Mouse (Mus musculus): Measurements from ENCODE around the gene Fes. TPM values are rescaled to one million over a fixed set of nuclear protein-coding genes. Genes with fewer than 3 reads are reported as not detected.
A peak's percentile ranks its signal among the peaks of the same experiment; 100 is the strongest.

Gene Fes
- polyA plus RNA-seq, 1 experiment from 2014 or later = 15.7 TPM

DNA sequence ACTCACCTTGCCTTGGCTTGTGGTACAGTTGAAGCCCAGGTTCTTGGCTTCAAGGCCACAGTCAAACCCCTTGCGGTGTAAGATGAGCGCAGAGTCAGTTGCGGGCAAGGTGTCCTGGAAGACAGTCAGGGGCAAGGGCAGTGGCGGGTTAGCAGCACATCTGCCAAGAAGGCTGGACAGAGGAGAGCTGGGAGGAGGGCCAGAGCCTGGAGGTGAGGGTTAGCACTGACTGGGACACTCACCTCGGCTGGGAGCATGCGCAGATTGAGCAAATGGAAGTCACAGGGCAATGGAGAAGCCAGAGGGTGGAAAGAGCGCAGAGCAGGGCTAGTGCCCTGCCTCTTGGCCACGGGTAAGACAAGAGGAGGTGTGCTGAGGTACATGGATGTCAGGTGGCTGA is 34.8 kb downstream of the Fes start:
- H3K4me2 ChIP-seq (ENCODE audit: low read depth, low read length) = no peak overlapping the region

GRCm38 (mm10) chr7:80350808-80351207 is 36.9 kb downstream of the Fes start:
- H3K36me3 ChIP-seq (ENCODE audit: control insufficient read depth, insufficient read depth, low read length) = peaks cover 53% of the 10 kb centered on the region
- 74% methylated on average over 2 of the region's 2 CpGs for WGBS
- no peak for DNase-seq (ENCODE audit: low spot score)
- ATAC-seq (ENCODE audit: low read depth) = no peak
- no peak overlapping the region for H3K4me2 ChIP-seq (ENCODE audit: low read depth, low read length)
- H3K9me3 ChIP-seq (ENCODE audit: control insufficient read depth, low read length) = no peaks in the 10 kb centered on the region
- no peak overlapping the region for H3K4me3 ChIP-seq (ENCODE audit: low read depth, low read length)
- no peak overlapping the region for H3K9ac ChIP-seq (ENCODE audit: low read depth, low read length)
- H3K27ac ChIP-seq (replicated peaks; ENCODE audit: low read depth, low read length) = no peak overlapping the region
- H3K27me3 ChIP-seq (replicated peaks; ENCODE audit: control insufficient read depth, insufficient read depth, low read length) = no peaks in the 10 kb centered on the region
- peaks cover 3% of the 10 kb centered on the region; the same call in 1 of the 2 replicates for H3K4me1 ChIP-seq (ENCODE audit: control insufficient read depth, insufficient read depth, low read length)

More for the DNA sequence above, 34.8 kb downstream of the Fes start:
- 95% methylated on average over 8 of the region's 8 CpGs for WGBS
- H3K9ac ChIP-seq (ENCODE audit: low read depth, low read length) = no peak overlapping the region
- H3K9me3 ChIP-seq (ENCODE audit: control insufficient read depth, low read length) = no peaks in the 10 kb centered on the region
- peaks cover 71% of the 10 kb centered on the region for H3K36me3 ChIP-seq (ENCODE audit: control insufficient read depth, insufficient read depth, low read length)
- H3K4me3 ChIP-seq (ENCODE audit: low read depth, low read length) = no peak overlapping the region
- ATAC-seq (ENCODE audit: low read depth) (no peak), DNase-seq (ENCODE audit: low spot score) (no peak)
- no peaks in the 10 kb centered on the region for H3K27me3 ChIP-seq (replicated peaks; ENCODE audit: control insufficient read depth, insufficient read depth, low read length)
- no peaks in the 10 kb centered on the region for H3K4me1 ChIP-seq (ENCODE audit: control insufficient read depth, insufficient read depth, low read length)
- H3K27ac ChIP-seq (replicated peaks; ENCODE audit: low read depth, low read length) = no peak overlapping the region

DNA sequence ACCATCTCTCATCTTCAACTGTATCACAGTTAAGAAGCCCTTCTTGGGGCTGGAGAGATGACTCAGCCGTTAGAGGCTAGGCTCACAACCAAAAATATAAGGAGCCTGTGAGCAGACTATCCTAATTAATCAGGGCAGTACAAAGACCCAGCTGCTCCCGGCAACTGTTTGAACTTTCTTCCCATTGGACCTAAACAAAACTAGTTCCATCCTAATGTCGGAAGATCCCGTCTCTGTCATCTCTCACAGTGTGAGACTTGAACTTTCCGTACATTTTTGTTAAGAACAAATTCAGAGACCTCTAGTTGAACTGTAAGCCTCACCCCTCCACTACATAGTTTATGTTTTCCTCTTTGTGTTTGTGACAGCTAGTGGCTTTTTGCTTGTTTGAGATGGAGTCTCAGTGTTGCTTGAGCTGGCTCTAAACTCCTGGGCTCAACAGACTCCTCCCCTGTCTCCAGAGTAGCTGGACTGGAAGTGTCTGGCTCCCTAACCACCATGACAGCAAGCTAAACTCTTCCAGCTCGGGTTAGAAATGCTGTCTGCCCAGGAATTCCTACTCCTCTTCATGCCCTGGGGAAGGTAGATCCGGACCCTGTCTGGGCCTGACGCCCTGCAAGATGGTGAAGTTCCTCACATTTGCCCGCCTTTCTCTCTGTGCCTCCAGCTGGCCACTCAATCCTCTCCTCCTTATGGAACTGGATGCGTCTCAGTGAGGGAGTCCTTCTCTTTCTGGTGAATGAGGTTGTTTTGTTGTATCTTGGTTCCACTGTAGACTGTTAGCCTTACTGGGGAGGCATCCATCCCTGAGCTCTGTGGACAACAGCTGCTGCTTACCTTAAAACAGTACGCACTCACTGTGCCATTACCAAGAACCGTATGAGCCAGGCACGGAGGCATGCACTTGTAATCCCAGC is 39.8 kb downstream of the Fes start:
- ATAC-seq (ENCODE audit: low read depth) = no peak
- H3K4me1 ChIP-seq (ENCODE audit: control insufficient read depth, insufficient read depth, low read length) = peaks cover 9% of the 10 kb centered on the region; the same call in 1 of the 2 replicates
- 56% methylated on average over 13 of the region's 13 CpGs for WGBS

DNA sequence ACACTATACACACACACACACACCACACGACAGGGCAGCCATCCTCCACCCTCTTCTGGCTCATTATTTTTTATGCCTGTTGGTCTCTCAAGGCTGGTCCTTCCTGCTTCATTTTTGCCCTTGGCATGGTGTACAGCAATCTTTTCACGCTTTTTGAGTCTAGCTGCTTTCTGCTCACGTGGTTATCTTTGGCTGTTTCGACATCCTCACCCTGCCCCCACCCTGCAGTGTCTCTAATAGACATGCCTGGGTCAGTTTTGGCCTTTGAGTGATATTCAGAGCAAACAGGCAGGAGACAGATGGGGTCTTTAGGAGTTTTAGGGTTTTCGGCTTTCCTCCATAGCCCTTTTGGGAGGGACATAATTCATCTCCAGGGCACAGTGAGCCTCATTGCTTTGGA is 40.9 kb downstream of the Fes start:
- H3K36me3 ChIP-seq (ENCODE audit: control insufficient read depth, insufficient read depth, low read length) = peaks cover 21% of the 10 kb centered on the region
- H3K9ac ChIP-seq (ENCODE audit: low read depth, low read length) = no peak overlapping the region
- peaks cover 9% of the 10 kb centered on the region; the same call in 1 of the 2 replicates for H3K4me1 ChIP-seq (ENCODE audit: control insufficient read depth, insufficient read depth, low read length)
- no peak overlapping the region for H3K4me2 ChIP-seq (ENCODE audit: low read depth, low read length)
- no peak for DNase-seq (ENCODE audit: low spot score)
- no peak for ATAC-seq (ENCODE audit: low read depth)
- H3K4me3 ChIP-seq (ENCODE audit: low read depth, low read length) = no peak overlapping the region
- H3K27me3 ChIP-seq (replicated peaks; ENCODE audit: control insufficient read depth, insufficient read depth, low read length) = no peaks in the 10 kb centered on the region
- WGBS = 87% methylated on average over 5 of the region's 5 CpGs
- H3K27ac ChIP-seq (replicated peaks; ENCODE audit: low read depth, low read length) = no peak overlapping the region
- H3K9me3 ChIP-seq (ENCODE audit: control insufficient read depth, low read length) = no peaks in the 10 kb centered on the region

More for the DNA sequence above, 39.8 kb downstream of the Fes start:
- no peaks in the 10 kb centered on the region for H3K27me3 ChIP-seq (replicated peaks; ENCODE audit: control insufficient read depth, insufficient read depth, low read length)
- no peak overlapping the region for H3K4me3 ChIP-seq (ENCODE audit: low read depth, low read length)
- no peak overlapping the region for H3K9ac ChIP-seq (ENCODE audit: low read depth, low read length)
- H3K4me2 ChIP-seq (ENCODE audit: low read depth, low read length) = no peak overlapping the region
- H3K36me3 ChIP-seq (ENCODE audit: control insufficient read depth, insufficient read depth, low read length) = peaks cover 31% of the 10 kb centered on the region
- peak; percentile 40 for DNase-seq (ENCODE audit: low spot score)
- H3K27ac ChIP-seq (replicated peaks; ENCODE audit: low read depth, low read length) = peak overlapping the region; percentile 63
- no peaks in the 10 kb centered on the region for H3K9me3 ChIP-seq (ENCODE audit: control insufficient read depth, low read length)

GRCm38 (mm10) chr7:80346173-80346572 is 41.6 kb downstream of the Fes start:
- no peaks in the 10 kb centered on the region for H3K9me3 ChIP-seq (ENCODE audit: control insufficient read depth, low read length)
- no peaks in the 10 kb centered on the region for H3K27me3 ChIP-seq (replicated peaks; ENCODE audit: control insufficient read depth, insufficient read depth, low read length)
- no peak overlapping the region for H3K4me2 ChIP-seq (ENCODE audit: low read depth, low read length)
- peaks cover 15% of the 10 kb centered on the region for H3K36me3 ChIP-seq (ENCODE audit: control insufficient read depth, insufficient read depth, low read length)
- ATAC-seq (ENCODE audit: low read depth) (no peak), DNase-seq (ENCODE audit: low spot score) (no peak)
- H3K4me1 ChIP-seq (ENCODE audit: control insufficient read depth, insufficient read depth, low read length) = peaks cover 11% of the 10 kb centered on the region; the same call in 1 of the 2 replicates
- WGBS = 92% methylated on average over 9 of the region's 9 CpGs
- no peak overlapping the region for H3K9ac ChIP-seq (ENCODE audit: low read depth, low read length)
- H3K4me3 ChIP-seq (ENCODE audit: low read depth, low read length) = no peak overlapping the region
- H3K27ac ChIP-seq (replicated peaks; ENCODE audit: low read depth, low read length) = no peak overlapping the region

DNA sequence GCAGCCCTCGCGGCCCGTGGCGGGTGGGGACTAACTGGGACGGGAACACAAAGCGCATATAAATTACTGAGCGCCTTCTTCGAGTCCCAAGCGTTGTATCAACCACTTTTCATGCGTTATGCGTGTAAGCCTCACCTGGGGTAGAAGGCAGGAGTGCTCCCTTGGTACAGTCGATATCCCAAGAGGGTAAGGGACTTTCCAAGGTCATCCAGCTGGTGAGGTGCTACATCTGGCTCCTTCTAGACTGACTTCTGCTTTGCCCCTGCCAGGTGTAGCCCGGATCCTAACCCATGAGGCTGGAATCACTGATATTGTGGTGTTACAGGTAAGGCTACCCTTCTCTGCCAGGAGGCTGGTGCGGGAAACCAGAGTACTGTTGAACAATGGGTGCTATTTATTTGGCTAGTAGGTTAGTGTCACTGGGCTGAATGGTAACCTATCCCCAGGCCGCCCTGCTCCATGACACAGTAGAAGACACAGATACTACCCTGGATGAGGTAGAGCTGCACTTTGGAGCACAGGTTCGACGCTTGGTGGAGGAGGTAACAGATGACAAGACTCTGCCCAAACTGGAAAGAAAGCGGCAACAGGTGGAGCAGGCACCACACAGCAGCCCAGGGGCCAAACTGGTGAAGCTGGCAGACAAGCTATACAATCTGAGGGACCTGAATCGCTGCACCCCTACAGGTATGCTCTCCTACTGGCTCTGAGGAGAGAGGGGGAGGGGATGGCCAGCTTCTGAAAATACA is 44.3 kb downstream of the Fes start:
- peak overlapping the region; percentile 81 for H3K4me2 ChIP-seq (ENCODE audit: low read depth, low read length)
- H3K4me3 ChIP-seq (ENCODE audit: low read depth, low read length) = peak overlapping the region; percentile 53
- H3K27me3 ChIP-seq (replicated peaks; ENCODE audit: control insufficient read depth, insufficient read depth, low read length) = no peaks in the 10 kb centered on the region
- H3K27ac ChIP-seq (replicated peaks; ENCODE audit: low read depth, low read length) = peak overlapping the region; percentile 79
- peaks cover 21% of the 10 kb centered on the region for H3K4me1 ChIP-seq (ENCODE audit: control insufficient read depth, insufficient read depth, low read length)
- 25% methylated on average over 19 of the region's 19 CpGs for WGBS
- DNase-seq (ENCODE audit: low spot score) (no peak), ATAC-seq (ENCODE audit: low read depth) (no peak)
- no peaks in the 10 kb centered on the region for H3K9me3 ChIP-seq (ENCODE audit: control insufficient read depth, low read length)
- H3K9ac ChIP-seq (ENCODE audit: low read depth, low read length) = peak overlapping the region; percentile 83
- H3K36me3 ChIP-seq (ENCODE audit: control insufficient read depth, insufficient read depth, low read length) = no peaks in the 10 kb centered on the region; the same call in 1 of the 2 replicates

GRCm38 (mm10) chr7:80342858-80343257 is 44.9 kb downstream of the Fes start, which contains the start of gene Hddc3:
TSS of gene Hddc3 (plus strand) at chr7:80343104.
- Histone ChIP-seq H3K4me2 (ENCODE audit: low read depth, low read length) (peak within 1 kb of the TSS; percentile 81), H3K27ac (replicated peaks; ENCODE audit: low read depth, low read length) (peak within 1 kb of the TSS; percentile 79), H3K9ac (ENCODE audit: low read depth, low read length) (peak within 1 kb of the TSS; percentile 83), H3K4me1 (ENCODE audit: control insufficient read depth, insufficient read depth, low read length) (peaks cover 24% of the 10 kb centered on the region), H3K9me3 (ENCODE audit: control insufficient read depth, low read length) (no peaks in the 10 kb centered on the region), H3K36me3 (ENCODE audit: control insufficient read depth, insufficient read depth, low read length) (no peaks in the 10 kb centered on the region; the same call in 1 of the 2 replicates), H3K4me3 (ENCODE audit: low read depth, low read length) (peak within 1 kb of the TSS; percentile 53), H3K27me3 (replicated peaks; ENCODE audit: control insufficient read depth, insufficient read depth, low read length) (no peaks in the 10 kb centered on the region)
- peak; percentile 50 for ATAC-seq (ENCODE audit: low read depth)
- WGBS = 1% methylated on average over 24 of the region's 25 CpGs
- DNase-seq (ENCODE audit: low spot score) = peak; percentile 97

- peaks cover 21% of the 10 kb centered on the region for H3K4me1 ChIP-seq (ENCODE audit: control insufficient read depth, insufficient read depth, low read length)
- DNase-seq (ENCODE audit: low spot score) (peak; percentile 53), ATAC-seq (ENCODE audit: low read depth) (no peak)
- no peak overlapping the region for H3K4me2 ChIP-seq (ENCODE audit: low read depth, low read length)
- H3K9me3 ChIP-seq (ENCODE audit: control insufficient read depth, low read length) = no peaks in the 10 kb centered on the region
- no peak overlapping the region for H3K4me3 ChIP-seq (ENCODE audit: low read depth, low read length)
- H3K27ac ChIP-seq (replicated peaks; ENCODE audit: low read depth, low read length) = no peak overlapping the region
- peaks cover 9% of the 10 kb centered on the region for H3K36me3 ChIP-seq (ENCODE audit: control insufficient read depth, insufficient read depth, low read length)
- no peak overlapping the region for H3K9ac ChIP-seq (ENCODE audit: low read depth, low read length)
- no peaks in the 10 kb centered on the region for H3K27me3 ChIP-seq (replicated peaks; ENCODE audit: control insufficient read depth, insufficient read depth, low read length)
- 79% methylated on average over 7 of the region's 7 CpGs for WGBS
Observed at GRCm38 (mm10) chr7:80341793-80342192, 46.0 kb downstream of the Fes start.

All from embryonic facial prominence, embryonic 14.5 days (tissue).